Mouse (Mus musculus) cerebellum, postnatal 4 days (tissue): ENCODE results near the gene Ces2b.
"Not testable (repeated sequence)": the region's sequence is repeated elsewhere in the genome, so short reads cannot be mapped to it uniquely, and the experiment has no call there.

Experiments
- DNase-seq, 2 experiments: peaks; one replicate each; pipeline ENCODE4 v3.0.0; 2022; ENCODE audit warnings: low spot score in 2 of 2, mixed read lengths in 1 of 2

Ces2b gene

GRCm38 (mm10) chr8:104831440-104831839 is at the start of gene Ces2b:
Gene Ces2b, plus strand, starts transcription at chr8:104831572.
- no peak for DNase-seq

- no peak for DNase-seq
Measured at GRCm38 (mm10) chr8:104787049-104787448, 44.3 kb upstream of the Ces2b start.

DNA sequence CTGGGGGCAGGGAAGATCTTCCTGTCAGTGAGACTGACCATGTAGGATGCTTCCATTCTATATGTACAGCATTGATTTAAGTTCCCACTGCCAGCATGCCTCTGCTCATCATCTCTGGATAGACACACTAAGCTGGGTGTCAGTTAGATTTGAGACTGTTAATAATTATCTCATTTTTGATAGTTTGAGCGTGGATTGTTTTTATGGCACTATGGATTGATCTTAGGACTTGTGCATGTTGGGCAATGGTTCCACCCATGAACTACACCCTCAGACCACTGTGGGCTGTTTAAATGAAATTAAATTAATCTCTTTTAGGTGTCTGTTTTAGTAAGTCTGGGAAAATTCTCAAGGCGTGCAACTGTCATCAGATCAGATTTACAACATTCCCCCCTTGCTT is 42.4 kb upstream of the Ces2b start:
- DNase-seq: no peak

DNA sequence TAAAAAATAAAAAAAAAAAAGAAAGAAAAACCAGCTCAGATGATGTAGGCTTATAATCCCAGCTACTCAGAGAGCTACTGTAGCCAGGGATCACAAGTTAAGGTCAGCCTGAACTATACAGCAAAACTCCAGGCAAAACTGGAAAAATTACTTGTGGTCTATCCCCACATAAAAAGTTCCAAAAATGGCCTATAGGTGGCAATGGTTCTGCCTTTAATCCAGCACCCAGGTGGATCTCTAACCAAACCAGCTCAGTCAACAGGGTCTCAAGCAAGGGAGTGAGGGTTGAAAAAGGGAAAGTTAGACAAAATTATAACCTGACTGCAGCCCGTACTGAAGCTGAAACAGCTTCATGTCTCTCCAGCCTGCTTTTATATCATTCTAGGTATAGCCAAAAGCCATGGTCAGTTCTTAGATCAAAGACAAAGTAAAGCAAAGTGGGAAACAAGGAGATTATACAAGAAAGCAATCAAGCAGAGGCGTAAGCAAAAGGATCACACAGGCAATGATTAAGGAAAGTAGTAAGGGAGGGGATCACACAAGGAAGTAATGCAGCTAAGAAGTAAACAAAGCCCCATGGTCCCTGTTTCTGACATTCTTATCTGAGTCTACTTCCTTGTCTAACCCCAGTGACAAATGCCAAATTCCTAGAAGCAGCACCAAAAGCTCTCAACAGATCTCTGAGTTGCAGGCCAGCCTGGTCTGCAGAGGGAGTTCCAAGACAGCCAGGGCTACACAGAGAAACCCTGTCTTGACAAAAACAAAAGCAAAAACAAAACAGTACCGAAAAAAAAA is 41.3 kb upstream of the Ces2b start:
- peak in 1 of 2 experiments; percentile 18 for DNase-seq

DNA sequence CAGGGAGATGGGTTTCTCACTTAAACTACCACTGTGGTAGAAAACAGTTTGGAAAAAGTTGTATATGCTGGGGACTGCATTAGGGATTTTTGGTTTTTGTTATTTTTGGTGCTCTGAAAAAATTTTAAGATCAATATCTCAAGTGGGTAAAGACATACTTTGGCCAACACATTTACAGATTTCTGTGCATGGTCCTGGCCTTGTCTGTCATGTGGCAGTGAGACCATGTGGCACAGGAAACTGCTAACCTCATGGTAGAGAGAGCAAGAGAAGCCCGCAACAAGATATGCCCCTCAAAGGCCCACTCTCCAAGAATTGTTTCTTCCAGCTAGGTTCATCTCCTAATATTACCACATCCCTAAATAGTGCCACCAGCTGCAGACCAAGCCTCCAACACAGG is 32.0 kb upstream of the Ces2b start:
- DNase-seq: no peak

DNA sequence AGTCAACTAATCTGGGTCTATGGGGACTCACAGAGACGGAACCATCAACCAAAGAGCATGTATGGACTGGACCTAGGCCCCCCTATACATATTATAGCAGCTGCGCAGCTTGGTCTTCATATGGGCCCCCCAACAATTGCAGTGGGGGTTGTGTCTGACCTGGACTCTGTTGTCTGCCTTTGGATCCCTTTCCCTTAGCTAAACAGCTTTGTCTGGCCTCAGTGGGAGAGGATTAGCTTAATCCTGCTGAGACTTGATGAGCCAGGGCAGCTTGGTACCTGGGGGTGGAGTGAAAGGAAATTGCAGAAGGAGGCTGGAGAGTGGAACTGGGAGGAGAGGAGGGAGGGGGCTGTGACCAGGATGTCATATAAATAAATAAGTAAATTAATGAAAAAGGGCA is 25.2 kb upstream of the Ces2b start:
- DNase-seq: no peak

- DNase-seq: no peak
Measured at GRCm38 (mm10) chr8:104808542-104809413, 22.6 kb upstream of the Ces2b start.

GRCm38 (mm10) chr8:104809436-104809835 is 21.9 kb upstream of the Ces2b start:
- DNase-seq: no peak

- no peak for DNase-seq
Measured at GRCm38 (mm10) chr8:104826912-104827311, 4.5 kb upstream of the Ces2b start.

- DNase-seq: no peak
Measured at GRCm38 (mm10) chr8:104828221-104828620, 3.2 kb upstream of the Ces2b start.

DNA sequence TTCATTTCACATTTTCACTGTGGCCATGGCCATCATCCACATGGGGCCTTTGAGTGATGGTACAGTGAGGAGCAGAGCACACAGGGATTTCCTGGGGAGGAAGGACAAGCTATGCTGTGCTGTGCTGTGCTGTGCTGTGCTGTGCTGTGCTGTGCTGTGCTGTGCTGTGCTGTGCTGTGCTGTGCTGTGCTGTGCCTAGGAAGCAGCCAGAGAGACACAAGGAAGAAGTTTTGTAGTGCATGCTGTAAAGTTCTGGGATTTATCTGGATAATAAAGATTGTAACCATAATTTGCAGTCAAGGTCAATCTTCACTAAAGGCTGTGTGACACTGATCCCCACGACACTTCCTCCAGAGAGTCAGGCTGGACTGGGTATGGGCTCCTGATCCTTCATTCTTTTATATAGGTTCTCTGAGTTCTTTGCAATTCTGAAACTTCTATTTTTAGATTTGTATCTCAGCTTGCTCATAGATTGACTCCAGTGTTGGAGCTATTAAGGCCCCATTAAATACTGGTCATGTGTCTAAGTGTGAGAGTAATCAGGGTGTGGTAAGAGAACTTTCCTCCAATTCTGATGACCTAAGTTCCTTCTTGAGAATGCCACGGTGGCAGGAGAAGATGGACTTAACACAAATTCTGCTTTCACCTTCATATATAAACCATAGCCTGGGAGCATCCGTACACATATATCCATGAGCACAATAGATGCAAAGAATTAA is 10.1 kb downstream of the Ces2b start:
- no peak for DNase-seq

DNA sequence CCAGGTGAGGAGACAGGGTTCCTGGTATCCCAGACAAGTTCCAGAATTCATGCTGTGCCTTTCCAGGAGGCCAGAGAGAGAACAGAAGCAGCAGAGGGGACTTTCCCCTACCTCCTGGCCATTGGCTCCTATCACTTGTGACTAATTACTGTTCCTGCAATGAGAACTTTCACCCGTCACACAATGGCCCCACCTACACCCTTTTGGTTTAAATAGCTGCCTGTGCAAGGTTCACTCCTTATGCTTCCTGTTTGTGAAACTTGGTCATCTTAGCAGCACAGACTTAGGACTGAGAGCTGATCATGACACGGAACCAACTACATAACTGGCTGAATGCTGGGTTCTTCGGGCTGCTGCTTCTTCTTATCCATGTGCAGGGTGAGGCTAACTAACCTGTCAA is 15.5 kb downstream of the Ces2b start, which contains the start of gene Ces2c:
Gene Ces2c, plus strand, starts transcription at position 238 of the 400 bp plus-strand sequence.
- DNase-seq: no peak

GRCm38 (mm10) chr8:104847741-104848462 is 16.5 kb downstream of the Ces2b start:
- DNase-seq: no peak

DNA sequence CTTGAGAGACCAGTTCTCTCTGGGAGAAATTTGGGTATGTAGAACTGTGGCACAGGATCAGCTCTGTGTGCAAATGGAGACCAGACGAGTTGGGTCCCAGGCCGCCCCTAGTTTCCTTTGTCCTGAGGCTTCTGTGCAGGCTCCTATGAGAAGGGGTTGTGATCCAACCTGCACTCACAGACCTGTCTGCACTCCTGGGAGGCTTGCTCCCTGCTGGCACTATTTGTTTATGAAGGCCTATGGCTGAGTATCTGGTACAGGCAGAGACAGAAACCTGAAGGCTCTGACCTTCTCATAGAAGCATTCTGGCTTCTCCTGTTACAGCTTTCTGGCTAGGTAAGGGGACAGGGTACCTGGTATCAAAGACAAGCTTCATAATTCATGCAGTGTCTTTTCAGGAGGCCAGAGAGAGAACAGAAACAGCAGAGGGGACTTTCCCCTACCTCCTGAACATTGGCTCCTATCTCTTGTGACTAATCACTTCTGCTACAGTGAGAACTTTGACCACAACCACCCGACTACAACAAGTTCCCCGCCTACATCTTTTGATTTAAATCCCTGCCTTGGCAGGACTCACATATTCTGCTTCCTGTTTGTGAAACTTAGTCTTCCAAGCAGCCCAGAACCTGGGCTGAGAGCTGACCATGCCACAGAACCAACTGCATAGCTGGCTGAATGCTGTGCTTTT is 35.6 kb downstream of the Ces2b start:
- not testable (repeated sequence) for DNase-seq

DNA sequence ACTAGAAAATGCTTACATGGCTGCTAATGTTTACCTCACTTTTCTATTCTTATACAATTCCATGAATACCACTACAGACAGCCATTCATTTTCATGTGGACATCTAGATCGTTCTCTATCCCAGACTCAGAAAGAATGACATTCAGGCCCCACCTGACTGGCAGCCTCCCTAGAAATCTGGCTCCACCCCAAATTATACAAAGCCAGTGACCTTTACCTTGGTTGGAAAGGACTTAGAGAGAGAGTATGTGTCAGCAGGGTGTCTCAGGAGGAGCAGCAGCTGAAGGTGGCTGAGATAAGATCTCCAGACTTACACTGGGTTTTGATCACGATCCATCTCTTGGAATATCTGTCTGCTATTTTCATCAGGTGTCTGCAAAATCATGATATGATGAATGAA is 37.5 kb downstream of the Ces2b start:
- not testable (repeated sequence) for DNase-seq

DNA sequence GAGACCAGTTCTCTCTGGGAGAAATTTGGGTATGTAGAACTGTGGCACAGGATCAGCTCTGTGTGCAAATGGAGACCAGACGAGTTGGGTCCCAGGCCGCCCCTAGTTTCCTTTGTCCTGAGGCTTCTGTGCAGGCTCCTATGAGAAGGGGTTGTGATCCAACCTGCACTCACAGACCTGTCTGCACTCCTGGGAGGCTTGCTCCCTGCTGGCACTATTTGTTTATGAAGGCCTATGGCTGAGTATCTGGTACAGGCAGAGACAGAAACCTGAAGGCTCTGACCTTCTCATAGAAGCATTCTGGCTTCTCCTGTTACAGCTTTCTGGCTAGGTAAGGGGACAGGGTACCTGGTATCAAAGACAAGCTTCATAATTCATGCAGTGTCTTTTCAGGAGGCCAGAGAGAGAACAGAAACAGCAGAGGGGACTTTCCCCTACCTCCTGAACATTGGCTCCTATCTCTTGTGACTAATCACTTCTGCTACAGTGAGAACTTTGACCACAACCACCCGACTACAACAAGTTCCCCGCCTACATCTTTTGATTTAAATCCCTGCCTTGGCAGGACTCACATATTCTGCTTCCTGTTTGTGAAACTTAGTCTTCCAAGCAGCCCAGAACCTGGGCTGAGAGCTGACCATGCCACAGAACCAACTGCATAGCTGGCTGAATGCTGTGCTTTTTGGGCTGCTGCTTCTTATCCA is 55.0 kb downstream of the Ces2b start:
- not testable (repeated sequence) for DNase-seq
